Mouse (Mus musculus): ENCODE data around the gene Dennd1a. TPM values are rescaled to one million over a fixed set of nuclear protein-coding genes. Genes with fewer than 3 reads are reported as not detected.

Dennd1a gene
- polyA plus RNA-seq, 1 experiment from 2014 or later = 18.1 TPM

- Histone ChIP-seq H3K4me1 (peaks cover 36% of the 10 kb centered on the region), H3K4me3 (no peak overlapping the region), H3K36me3 (no peaks in the 10 kb centered on the region), H3K27ac (replicated peaks) (peak overlapping the region; percentile 62), H3K27me3 (no peaks in the 10 kb centered on the region), H3K9me3 (no peaks in the 10 kb centered on the region), H3K4me2 (replicated peaks) (no peak overlapping the region), H3K9ac (replicated peaks) (no peak overlapping the region)
- ATAC-seq (replicated peaks) = peak; percentile 61
These were observed 65.7 kb downstream of the Dennd1a start for GRCm38 (mm10) chr2:38221461-38221860.

DNA sequence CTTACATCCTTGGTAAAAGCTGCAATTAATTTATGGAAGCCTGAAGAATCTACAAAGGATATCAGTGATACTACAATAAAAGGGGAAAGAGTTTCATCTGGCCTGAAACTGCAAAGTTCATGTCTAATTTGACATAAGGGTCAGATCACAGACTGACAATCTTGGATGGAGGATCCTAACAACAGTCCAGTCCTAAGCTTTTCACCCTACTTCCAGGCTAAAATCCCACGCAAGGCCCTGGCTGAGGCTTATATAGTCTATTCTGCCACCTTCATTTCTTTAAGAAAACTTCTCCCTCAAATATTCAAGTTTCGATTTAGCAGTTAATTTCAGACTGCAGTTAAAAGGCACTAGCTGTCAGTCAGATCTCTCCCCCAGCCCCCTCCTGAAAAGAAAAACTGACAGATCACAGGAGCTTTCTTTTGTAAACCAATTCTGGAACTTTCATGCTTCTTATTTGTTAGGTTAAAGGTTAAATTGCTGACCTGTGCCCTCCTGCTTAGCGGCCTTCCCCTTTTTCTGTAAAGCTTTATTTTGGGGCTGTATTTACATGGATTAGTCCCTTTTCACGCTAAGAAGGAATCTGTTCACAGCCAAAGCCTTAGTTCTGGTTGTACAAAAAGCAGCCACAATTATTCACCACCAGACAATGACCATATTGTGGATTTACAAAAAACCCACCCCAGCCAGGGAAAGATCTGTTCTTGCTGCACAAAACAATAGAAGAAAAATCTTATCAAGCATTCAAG is 66.3 kb downstream of the Dennd1a start:
- H3K4me3 ChIP-seq = no peak overlapping the region
- no peak overlapping the region for H3K9ac ChIP-seq (replicated peaks)
- no peaks in the 10 kb centered on the region for H3K27me3 ChIP-seq
- WGBS = 3% methylated on average over 4 of the region's 4 CpGs
- H3K4me1 ChIP-seq = peaks cover 36% of the 10 kb centered on the region
- ATAC-seq (replicated peaks) = peak; percentile 46; the same call in 1 of the 2 replicates
- H3K27ac ChIP-seq (replicated peaks) = peak overlapping the region; percentile 62
- H3K4me2 ChIP-seq (replicated peaks) = no peak overlapping the region
- H3K9me3 ChIP-seq = no peaks in the 10 kb centered on the region
- no peaks in the 10 kb centered on the region for H3K36me3 ChIP-seq

GRCm38 (mm10) chr2:38219666-38220065 is 67.5 kb downstream of the Dennd1a start:
- Histone ChIP-seq H3K4me2 (replicated peaks) (no peak overlapping the region), H3K27ac (replicated peaks) (no peak overlapping the region), H3K9ac (replicated peaks) (no peak overlapping the region), H3K4me1 (peaks cover 34% of the 10 kb centered on the region), H3K9me3 (no peaks in the 10 kb centered on the region), H3K36me3 (no peaks in the 10 kb centered on the region), H3K27me3 (no peaks in the 10 kb centered on the region), H3K4me3 (no peak overlapping the region)
- WGBS = 82% methylated on average over 2 of the region's 2 CpGs
- no peak for ATAC-seq (replicated peaks)

DNA sequence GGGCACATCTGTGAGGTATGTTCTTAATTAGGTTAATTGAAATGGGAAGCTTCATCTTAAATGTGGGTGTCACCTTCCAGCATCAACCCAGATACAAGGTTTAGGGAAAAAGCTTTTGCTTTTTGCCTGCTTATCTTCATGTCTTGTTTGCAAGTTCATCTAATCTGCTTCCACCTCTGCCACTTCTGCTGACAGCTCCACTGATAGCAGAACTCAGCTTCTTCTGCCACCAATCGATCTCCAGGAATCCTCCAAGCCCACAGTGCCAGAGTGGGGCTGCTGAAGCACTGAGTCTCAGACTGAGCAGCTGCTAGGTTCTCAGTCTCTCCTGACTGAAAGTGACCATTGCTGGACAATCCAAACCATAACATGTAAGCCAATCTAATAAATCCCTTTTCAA is 74.1 kb downstream of the Dennd1a start:
- H3K9ac ChIP-seq (replicated peaks) = no peak overlapping the region
- ATAC-seq (replicated peaks) = no peak
- no peaks in the 10 kb centered on the region for H3K9me3 ChIP-seq
- H3K4me1 ChIP-seq = no peaks in the 10 kb centered on the region
- no peak overlapping the region for H3K4me3 ChIP-seq
- no peak overlapping the region for H3K27ac ChIP-seq (replicated peaks)
- H3K4me2 ChIP-seq (replicated peaks) = no peak overlapping the region
- no peaks in the 10 kb centered on the region for H3K36me3 ChIP-seq
- 87% methylated on average over 1 of the region's 1 CpGs for WGBS
- H3K27me3 ChIP-seq = no peaks in the 10 kb centered on the region

- Histone ChIP-seq H3K9ac (replicated peaks) (no peak overlapping the region), H3K27ac (replicated peaks) (no peak overlapping the region), H3K36me3 (no peaks in the 10 kb centered on the region), H3K4me3 (no peak overlapping the region), H3K4me1 (no peaks in the 10 kb centered on the region), H3K27me3 (no peaks in the 10 kb centered on the region), H3K9me3 (no peaks in the 10 kb centered on the region), H3K4me2 (replicated peaks) (no peak overlapping the region)
- no peak for ATAC-seq (replicated peaks)
- 96% methylated on average over 2 of the region's 2 CpGs for WGBS
These were observed 75.8 kb downstream of the Dennd1a start for GRCm38 (mm10) chr2:38211426-38211825.

DNA sequence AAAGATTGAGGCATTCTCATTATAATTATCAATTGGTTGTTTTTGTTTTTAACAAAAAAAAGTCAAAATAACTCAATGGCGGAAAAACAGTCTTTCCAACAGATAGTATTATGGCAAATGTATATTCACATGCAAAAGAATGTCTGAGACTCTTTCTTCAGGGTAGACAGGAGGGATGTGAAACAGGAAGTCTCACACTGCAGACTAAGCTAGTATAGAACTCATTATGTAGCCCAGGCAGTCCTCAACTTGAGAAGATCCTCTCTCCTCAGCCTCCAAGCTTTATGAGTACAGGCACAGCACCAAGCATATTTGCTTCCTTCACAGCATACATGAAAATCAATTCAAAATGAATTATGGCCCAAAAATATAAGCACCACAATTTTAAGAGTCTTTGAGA is 79.4 kb downstream of the Dennd1a start:
- Histone ChIP-seq H3K4me2 (replicated peaks) (no peak overlapping the region), H3K9me3 (no peaks in the 10 kb centered on the region), H3K27ac (replicated peaks) (no peak overlapping the region), H3K9ac (replicated peaks) (no peak overlapping the region), H3K4me3 (no peak overlapping the region), H3K27me3 (no peaks in the 10 kb centered on the region), H3K4me1 (no peaks in the 10 kb centered on the region), H3K36me3 (no peaks in the 10 kb centered on the region)
- no peak for ATAC-seq (replicated peaks)
- 98% methylated on average over 1 of the region's 1 CpGs for WGBS

GRCm38 (mm10) chr2:38205281-38205680 is 81.9 kb downstream of the Dennd1a start:
- no peak overlapping the region for H3K9ac ChIP-seq (replicated peaks)
- no peaks in the 10 kb centered on the region for H3K36me3 ChIP-seq
- no peaks in the 10 kb centered on the region for H3K9me3 ChIP-seq
- no peak for ATAC-seq (replicated peaks)
- H3K27me3 ChIP-seq = no peaks in the 10 kb centered on the region
- no peak overlapping the region for H3K27ac ChIP-seq (replicated peaks)
- no peak overlapping the region for H3K4me3 ChIP-seq
- H3K4me1 ChIP-seq = no peaks in the 10 kb centered on the region
- 55% methylated on average over 5 of the region's 5 CpGs for WGBS
- H3K4me2 ChIP-seq (replicated peaks) = no peak overlapping the region

DNA sequence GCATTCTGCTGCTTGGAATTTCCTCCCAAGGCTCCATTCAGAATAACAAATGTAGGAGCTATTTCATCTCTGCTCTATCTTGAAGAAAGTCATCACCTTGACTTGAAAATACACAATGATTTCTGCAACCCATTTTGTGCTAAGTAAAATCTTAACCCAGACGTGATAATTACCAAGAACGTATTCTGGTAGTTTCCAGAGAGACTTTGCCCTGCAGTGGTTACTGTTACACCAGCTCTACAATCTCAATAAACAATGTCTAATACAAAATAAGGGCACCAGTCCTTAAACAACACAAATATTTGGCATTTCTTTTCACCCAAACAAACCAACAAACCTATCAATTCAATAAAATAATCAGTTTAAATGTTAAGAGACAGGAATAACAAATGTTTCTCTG is 82.5 kb downstream of the Dennd1a start:
- Histone ChIP-seq H3K27me3 (no peaks in the 10 kb centered on the region), H3K9me3 (no peaks in the 10 kb centered on the region), H3K36me3 (no peaks in the 10 kb centered on the region), H3K4me1 (no peaks in the 10 kb centered on the region), H3K4me2 (replicated peaks) (no peak overlapping the region), H3K9ac (replicated peaks) (no peak overlapping the region), H3K27ac (replicated peaks) (no peak overlapping the region), H3K4me3 (no peak overlapping the region)
- ATAC-seq (replicated peaks) = no peak
- 56% methylated on average over 2 of the region's 2 CpGs for WGBS

- Histone ChIP-seq H3K9me3 (no peaks in the 10 kb centered on the region), H3K4me1 (peaks cover 17% of the 10 kb centered on the region), H3K27me3 (no peaks in the 10 kb centered on the region), H3K27ac (replicated peaks) (no peak overlapping the region), H3K36me3 (no peaks in the 10 kb centered on the region), H3K4me3 (no peak overlapping the region), H3K4me2 (replicated peaks) (no peak overlapping the region), H3K9ac (replicated peaks) (no peak overlapping the region)
- 46% methylated on average over 1 of the region's 1 CpGs for WGBS
- ATAC-seq (replicated peaks) = no peak
These were observed 89.1 kb downstream of the Dennd1a start for GRCm38 (mm10) chr2:38198072-38198471.

DNA sequence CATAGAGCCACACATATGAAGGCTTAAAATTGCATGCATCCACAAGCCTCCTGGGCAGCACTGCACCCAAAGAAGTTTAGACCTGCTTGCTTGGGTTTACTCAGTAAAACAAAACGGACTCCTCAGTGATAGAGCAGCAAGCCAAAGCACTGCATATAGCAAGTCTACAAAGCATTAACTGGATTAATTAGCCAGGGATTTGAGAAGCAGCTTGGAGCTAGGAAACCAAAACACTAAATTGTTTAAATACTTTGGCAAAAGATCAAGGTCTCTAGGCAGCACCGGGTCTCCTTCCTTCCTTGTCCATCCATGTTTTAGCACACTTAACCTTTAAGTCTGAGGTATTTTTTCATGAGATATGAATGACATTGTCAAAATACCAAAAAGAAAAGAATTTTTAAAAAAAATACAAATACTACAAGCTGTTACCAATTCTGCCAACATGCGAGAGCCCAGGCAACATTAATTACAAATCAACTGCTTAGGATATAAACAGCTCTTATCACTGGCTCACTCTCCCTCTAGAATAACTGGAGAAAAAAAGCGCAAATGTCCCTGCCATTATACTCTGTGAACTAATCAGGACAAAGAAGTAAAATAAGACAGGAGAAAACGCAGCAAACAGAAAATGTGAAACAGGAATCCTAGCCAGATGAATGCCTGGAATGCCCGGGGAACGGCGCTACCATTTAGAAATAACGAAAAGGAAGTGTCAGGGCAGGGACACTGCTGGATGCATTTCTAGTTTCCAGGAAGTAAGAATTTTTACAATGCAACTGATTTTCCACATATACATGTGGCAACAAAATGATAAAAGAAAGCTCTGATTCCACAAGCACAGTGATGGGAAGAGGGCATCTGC is 90.8 kb downstream of the Dennd1a start:
- no peaks in the 10 kb centered on the region for H3K27me3 ChIP-seq
- no peak overlapping the region for H3K4me3 ChIP-seq
- peak overlapping the region; percentile 21; the same call in 1 of the 2 replicates for H3K9ac ChIP-seq (replicated peaks)
- no peaks in the 10 kb centered on the region for H3K36me3 ChIP-seq
- peaks cover 20% of the 10 kb centered on the region for H3K4me1 ChIP-seq
- H3K9me3 ChIP-seq = no peaks in the 10 kb centered on the region
- peak overlapping the region; percentile 42 for H3K27ac ChIP-seq (replicated peaks)
- ATAC-seq (replicated peaks) = peak; percentile 90
- WGBS = 7% methylated on average over 9 of the region's 9 CpGs
- H3K4me2 ChIP-seq (replicated peaks) = peak overlapping the region; percentile 32

DNA sequence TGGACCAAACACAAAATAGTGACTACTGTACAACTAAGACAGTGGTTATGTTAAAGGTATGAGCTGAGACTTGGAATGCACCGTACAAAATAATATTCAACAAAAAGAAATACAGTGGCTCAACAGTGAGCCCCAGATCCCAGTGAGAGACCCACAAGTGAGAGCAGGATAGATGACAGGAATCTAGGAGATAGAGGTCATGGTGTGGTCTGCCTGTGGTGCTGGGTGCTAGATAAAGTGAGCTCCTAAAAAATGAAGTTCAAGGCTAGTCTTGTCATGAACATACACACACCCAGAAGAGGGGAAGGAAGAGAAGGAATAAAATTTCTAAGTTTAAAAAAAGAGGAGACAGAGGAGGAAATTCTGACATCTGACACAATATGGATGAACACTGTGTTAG is 95.2 kb downstream of the Dennd1a start:
- Histone ChIP-seq H3K4me3 (no peak overlapping the region), H3K4me1 (peaks cover 17% of the 10 kb centered on the region), H3K36me3 (no peaks in the 10 kb centered on the region), H3K9me3 (no peaks in the 10 kb centered on the region), H3K4me2 (replicated peaks) (no peak overlapping the region), H3K27ac (replicated peaks) (no peak overlapping the region), H3K27me3 (no peaks in the 10 kb centered on the region), H3K9ac (replicated peaks) (no peak overlapping the region)
- no peak for ATAC-seq (replicated peaks)
- WGBS = 98% methylated on average over 1 of the region's 1 CpGs

DNA sequence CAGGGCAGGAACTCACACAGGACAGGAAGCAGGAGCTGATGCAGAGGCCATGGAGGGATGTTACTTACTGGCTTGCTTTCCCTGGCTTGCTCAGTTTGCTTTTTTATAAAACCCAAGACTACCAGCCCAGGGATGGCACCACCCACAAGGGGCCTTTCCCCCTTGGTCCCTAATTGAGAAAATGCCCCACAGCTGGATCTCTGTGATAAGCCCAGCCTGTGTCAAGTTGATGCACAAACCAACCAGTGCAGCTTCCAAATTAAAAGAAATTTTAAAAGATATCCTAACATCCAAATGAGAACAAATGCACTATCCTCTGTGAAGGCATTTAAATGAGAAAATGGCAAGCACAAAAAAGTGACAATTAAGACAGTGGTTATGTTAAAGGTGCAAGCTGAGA is 95.6 kb downstream of the Dennd1a start:
- Histone ChIP-seq H3K36me3 (no peaks in the 10 kb centered on the region), H3K9me3 (no peaks in the 10 kb centered on the region), H3K4me3 (no peak overlapping the region), H3K9ac (replicated peaks) (no peak overlapping the region), H3K4me2 (replicated peaks) (no peak overlapping the region), H3K4me1 (peaks cover 13% of the 10 kb centered on the region), H3K27ac (replicated peaks) (no peak overlapping the region), H3K27me3 (no peaks in the 10 kb centered on the region)
- no peak for ATAC-seq (replicated peaks)

Measured in forebrain, embryonic 15.5 days (tissue).